Mouse (Mus musculus) hindbrain, embryonic 10.5 days (tissue): ENCODE measurements around the gene Slc15a1. TPM values are rescaled to one million over a fixed set of nuclear protein-coding genes. Genes with fewer than 3 reads are reported as not detected.

Experiments
- DNase-seq: peaks from one replicate; pipeline ENCODE4 v3.0.0-alpha.2; 2017; ENCODE audit warnings: low spot score
- H3K27ac ChIP-seq: fragments of 300-500 bp; sonication (generic); 2 replicates; pipeline ENCODE4 v1.5.1; 2016; ENCODE audit warnings: mild to moderate bottlenecking, moderate library complexity
- H3K27me3 ChIP-seq: fragments of 300-500 bp; sonication (generic); 2 replicates; pipeline ENCODE4 v1.6.1; 2016; ENCODE audit warnings: mild to moderate bottlenecking; ENCODE audit not compliant: poor library complexity, insufficient read depth, severe bottlenecking
- H3K36me3 ChIP-seq: fragments of 300-500 bp; sonication (generic); 2 replicates; pipeline ENCODE4 v1.6.1; 2016; ENCODE audit warnings: mild to moderate bottlenecking, moderate library complexity
- H3K4me1 ChIP-seq: fragments of 300-500 bp; sonication (generic); replicated peaks from 2 replicates; pipeline ENCODE4 v1.6.1; 2016; ENCODE audit warnings: mild to moderate bottlenecking
- H3K4me3 ChIP-seq: fragments of 300-500 bp; sonication (generic); 2 replicates; pipeline ENCODE4 v1.5.1; 2016; ENCODE audit warnings: mild to moderate bottlenecking, moderate library complexity
- H3K9me3 ChIP-seq: fragments of 300-500 bp; sonication (generic); 2 replicates; pipeline ENCODE4 v1.6.1; 2016; ENCODE audit warnings: mild to moderate bottlenecking, moderate library complexity
- WGBS: fragments of 180-500 bp; shearing (Covaris S2); methylation state at CpG from one replicate; pipeline ENCODE4 v1.1.7; 2016; 5-methylcytosine and 5-hydroxymethylcytosine counted together
- polyA plus RNA-seq: library from polyadenylated mRNA; unstranded; fragments of >200 nt; fragmentation: Nextera tagmentation; extraction: Ambion mirVana; gene quantifications from 2 replicates; pipeline ENCODE4 v1.2.1, GENCODE M21; 2016

The Slc15a1 gene
- polyA plus RNA-seq, 1 experiment from 2014 or later: 0.12 TPM

DNA sequence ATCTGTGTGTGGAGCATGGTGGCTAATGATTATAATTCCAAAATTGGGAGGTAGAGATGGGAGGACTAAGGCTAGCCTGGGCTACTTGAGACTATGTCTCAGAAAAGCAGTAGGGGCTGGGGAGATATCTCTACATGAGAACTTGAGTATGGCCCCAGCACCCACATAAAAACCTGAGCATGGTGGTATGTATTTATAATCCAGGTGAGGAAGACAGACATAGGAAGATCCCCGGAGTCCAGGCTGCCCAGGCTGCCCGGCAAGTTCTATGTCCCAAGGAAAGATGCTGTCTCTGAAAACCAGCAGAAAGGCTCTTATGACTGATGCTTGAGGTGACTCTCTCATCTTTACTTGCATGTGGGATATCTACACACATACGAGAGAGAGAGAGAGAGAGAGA, 68.6 kb downstream of the Slc15a1 start:
- Histone ChIP-seq H3K36me3 (no peaks in the 10 kb centered on the region), H3K27ac (no peak overlapping the region), H3K4me1 (no peaks in the 10 kb centered on the region; the same call in 1 of the 2 replicates), H3K9me3 (no peaks in the 10 kb centered on the region), H3K27me3 (no peaks in the 10 kb centered on the region), H3K4me3 (no peak overlapping the region)
- DNase-seq: no peak
- 91% methylated on average over 3 of the region's 3 CpGs for WGBS

DNA sequence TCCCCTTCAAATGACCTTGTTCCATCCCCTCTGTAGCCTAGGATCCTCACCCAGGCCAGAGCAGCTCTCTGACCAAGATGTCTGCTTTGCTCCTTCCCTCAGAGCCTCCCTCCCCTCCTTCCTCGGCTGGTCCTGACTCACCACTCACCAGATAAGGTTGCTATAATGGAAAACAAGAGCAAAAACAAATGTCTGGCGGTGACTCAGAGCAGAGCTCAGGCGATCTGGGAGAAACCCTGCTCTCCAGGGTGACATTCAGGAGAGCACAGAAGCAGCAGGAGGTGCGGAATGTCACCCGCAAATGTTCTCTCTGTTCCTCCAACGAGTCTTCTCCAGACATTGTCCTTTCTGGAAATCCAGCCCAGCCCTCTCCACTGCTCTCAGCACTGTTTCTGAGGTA, 69.3 kb downstream of the Slc15a1 start:
- no peak for DNase-seq

DNA sequence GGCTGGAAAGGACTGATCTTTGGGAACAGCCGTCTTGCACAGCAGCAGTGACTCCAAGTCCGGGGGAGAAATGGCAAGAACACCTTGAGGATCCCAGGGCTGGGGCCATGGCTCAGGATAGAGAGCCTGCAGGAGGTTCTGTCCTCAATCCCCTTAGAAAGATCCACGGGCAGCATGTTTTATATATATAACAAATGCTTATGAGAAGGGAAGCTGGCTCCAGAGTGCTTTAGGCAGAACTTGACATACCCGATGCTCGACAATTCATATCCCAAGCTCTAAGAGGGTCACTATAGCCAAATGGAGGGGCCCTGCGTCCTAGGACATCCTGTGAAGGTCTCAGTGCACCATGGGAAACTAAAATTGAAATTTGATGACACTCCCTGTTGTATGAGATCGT, 73.8 kb downstream of the Slc15a1 start:
- no peak overlapping the region for H3K27ac ChIP-seq
- no peaks in the 10 kb centered on the region for H3K4me1 ChIP-seq
- peaks cover 8% of the 10 kb centered on the region for H3K9me3 ChIP-seq
- no peaks in the 10 kb centered on the region for H3K36me3 ChIP-seq
- DNase-seq: no peak
- WGBS: 83% methylated on average over 7 of the region's 7 CpGs
- H3K4me3 ChIP-seq: no peak overlapping the region
- no peaks in the 10 kb centered on the region for H3K27me3 ChIP-seq

More for the DNA sequence above, 69.3 kb downstream of the Slc15a1 start:
- Histone ChIP-seq H3K27ac (no peak overlapping the region), H3K27me3 (no peaks in the 10 kb centered on the region), H3K4me3 (no peak overlapping the region), H3K4me1 (no peaks in the 10 kb centered on the region; the same call in 1 of the 2 replicates), H3K9me3 (no peaks in the 10 kb centered on the region), H3K36me3 (no peaks in the 10 kb centered on the region)
- WGBS: 47% methylated on average over 6 of the region's 6 CpGs

DNA sequence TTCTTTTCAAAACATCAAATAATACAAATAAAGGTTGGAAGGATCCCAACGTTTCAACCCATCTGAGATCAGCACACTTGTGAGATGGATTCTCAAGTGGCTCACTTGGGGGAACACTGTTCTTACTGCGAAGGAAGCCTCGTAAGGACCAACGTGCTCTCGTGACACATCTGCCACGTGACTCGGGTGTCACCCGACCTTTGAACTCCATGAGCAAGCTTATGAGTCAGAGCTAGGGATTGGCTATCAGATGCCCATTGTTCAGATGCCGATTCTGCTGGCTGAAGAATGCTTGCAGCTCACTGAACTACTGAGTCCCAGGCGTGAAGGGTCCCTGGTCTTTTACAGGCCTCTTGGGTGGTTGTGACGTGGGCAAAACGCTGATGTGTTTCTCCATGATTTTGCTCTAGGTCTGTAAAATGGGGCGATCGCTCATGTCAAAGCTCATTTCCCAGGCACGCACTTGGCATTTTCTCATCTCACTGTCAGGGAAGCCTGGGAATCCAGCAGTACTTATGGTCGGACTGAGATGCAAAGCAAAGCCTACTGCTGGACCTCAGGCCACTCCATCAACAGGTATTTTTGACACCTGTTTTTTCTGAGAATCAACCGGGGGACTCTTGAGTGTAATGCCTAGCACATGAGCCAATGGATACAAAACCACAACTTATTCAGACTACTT, 75.1 kb downstream of the Slc15a1 start:
- Histone ChIP-seq H3K27ac (no peak overlapping the region), H3K36me3 (no peaks in the 10 kb centered on the region), H3K27me3 (no peaks in the 10 kb centered on the region), H3K4me1 (no peaks in the 10 kb centered on the region), H3K4me3 (no peak overlapping the region), H3K9me3 (peaks cover 8% of the 10 kb centered on the region)
- DNase-seq: no peak
- WGBS: 85% methylated on average over 17 of the region's 17 CpGs

DNA sequence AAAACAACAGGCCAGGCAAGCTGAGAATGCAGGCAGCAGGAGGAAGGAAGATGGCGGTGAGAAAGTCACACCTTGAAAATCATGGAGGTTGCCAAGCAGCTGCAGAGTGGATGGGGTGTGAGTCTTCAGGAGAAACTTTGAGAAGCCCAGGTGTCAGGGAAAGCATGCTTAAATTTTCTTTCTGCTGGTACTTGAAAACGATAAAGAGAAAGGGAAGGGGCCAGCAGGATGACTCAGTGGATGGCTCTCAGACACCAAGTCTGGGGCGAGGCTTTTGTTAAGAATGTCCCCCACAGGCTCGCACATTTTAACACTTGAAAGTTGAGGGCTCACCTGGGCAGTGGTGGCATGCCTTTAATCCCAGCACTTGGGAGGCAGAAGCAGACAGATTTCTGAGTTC, 76.9 kb downstream of the Slc15a1 start:
- H3K27ac ChIP-seq: no peak overlapping the region
- 93% methylated on average over 4 of the region's 4 CpGs for WGBS
- no peak overlapping the region for H3K4me3 ChIP-seq
- H3K4me1 ChIP-seq: no peaks in the 10 kb centered on the region
- no peaks in the 10 kb centered on the region for H3K36me3 ChIP-seq
- H3K27me3 ChIP-seq: no peaks in the 10 kb centered on the region
- peaks cover 8% of the 10 kb centered on the region for H3K9me3 ChIP-seq
- DNase-seq: no peak

DNA sequence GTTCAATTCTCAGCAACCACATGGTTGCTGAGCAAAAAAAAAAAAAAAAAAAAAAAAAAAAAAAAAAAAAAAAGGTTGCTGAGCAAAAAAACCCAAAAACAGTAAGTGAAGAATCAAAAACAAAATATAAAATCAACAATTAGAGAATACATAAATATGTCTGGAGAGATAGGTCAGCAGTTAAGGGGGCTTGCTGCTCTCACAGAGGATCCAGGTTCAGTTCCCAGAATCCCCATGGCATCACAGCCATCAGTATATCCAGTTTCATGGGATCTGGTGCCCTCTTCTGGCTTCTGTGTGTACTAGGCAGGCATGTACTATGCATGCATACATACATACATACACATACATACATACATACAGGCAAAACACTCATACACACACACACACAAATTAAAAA, 78.3 kb downstream of the Slc15a1 start:
- no peaks in the 10 kb centered on the region for H3K4me1 ChIP-seq
- H3K9me3 ChIP-seq: peaks cover 8% of the 10 kb centered on the region
- H3K27me3 ChIP-seq: no peaks in the 10 kb centered on the region
- no peak overlapping the region for H3K4me3 ChIP-seq
- H3K27ac ChIP-seq: no peak overlapping the region
- no peak for DNase-seq
- no peaks in the 10 kb centered on the region for H3K36me3 ChIP-seq

DNA sequence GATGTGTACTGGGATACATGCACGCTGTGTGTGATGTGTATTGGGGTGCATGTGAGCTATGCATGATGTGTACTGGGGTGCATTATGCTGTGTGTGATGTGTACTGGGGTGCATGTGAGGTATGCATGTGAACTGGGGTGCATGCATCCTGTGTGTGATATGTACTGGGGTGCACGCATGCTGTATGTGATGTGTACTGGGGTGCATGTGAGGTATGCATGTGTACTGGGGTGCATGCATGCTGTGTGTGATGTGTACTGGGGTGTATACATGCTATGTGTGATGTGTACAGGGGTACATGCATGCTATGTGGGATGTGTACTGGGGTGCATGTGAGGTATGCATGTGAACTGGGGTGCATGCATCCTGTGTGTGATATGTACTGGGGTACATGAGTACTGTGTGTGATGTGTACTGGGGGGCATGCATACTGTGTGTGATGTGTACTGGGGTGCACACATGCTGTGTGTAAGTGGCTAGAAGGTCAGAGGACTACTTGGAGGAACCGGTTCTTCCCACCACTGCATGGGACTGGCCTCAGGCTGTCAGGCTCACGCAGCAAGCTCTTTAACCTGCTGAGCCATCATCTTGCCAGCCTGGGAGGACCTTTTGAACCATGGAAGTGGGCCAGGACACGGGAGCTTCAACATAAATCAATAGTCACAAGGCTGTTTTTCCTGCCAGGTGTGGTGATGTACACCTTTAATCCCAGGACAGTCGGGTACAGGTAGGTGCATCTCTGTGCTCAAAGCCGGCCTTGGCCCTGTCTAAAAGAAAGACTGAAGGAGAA, 79.9 kb downstream of the Slc15a1 start:
- no peaks in the 10 kb centered on the region for H3K4me1 ChIP-seq
- H3K9me3 ChIP-seq: peaks cover 14% of the 10 kb centered on the region
- H3K4me3 ChIP-seq: no peak overlapping the region
- 85% methylated on average over 7 of the region's 7 CpGs for WGBS
- no peak overlapping the region for H3K27ac ChIP-seq
- DNase-seq: no peak
- no peaks in the 10 kb centered on the region for H3K27me3 ChIP-seq
- no peaks in the 10 kb centered on the region for H3K36me3 ChIP-seq

DNA sequence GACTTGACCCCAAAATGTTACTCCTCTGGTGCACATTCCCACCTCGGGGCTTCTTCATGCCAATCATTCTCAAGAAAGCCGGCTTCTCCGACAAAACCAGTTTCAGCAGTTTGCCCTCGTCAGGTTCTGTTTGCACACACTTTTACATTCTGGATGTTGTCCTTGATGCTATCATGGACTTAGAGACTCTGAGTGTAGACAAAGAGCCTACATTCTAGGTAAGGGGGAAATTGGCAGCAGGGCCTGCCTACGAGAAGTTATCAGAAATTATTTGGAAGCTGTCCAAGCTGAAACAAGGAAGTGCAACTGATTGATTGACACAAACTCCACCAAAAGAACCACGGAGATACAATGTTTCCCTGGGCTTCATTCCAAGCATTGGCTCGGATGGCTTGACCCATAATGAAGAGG, 81.7 kb downstream of the Slc15a1 start:
- H3K27me3 ChIP-seq: no peaks in the 10 kb centered on the region
- no peak overlapping the region for H3K27ac ChIP-seq
- H3K4me1 ChIP-seq: no peaks in the 10 kb centered on the region
- 72% methylated on average over 7 of the region's 7 CpGs for WGBS
- H3K36me3 ChIP-seq: no peaks in the 10 kb centered on the region
- no peak overlapping the region for H3K4me3 ChIP-seq
- peaks cover 13% of the 10 kb centered on the region for H3K9me3 ChIP-seq
- DNase-seq: no peak

DNA sequence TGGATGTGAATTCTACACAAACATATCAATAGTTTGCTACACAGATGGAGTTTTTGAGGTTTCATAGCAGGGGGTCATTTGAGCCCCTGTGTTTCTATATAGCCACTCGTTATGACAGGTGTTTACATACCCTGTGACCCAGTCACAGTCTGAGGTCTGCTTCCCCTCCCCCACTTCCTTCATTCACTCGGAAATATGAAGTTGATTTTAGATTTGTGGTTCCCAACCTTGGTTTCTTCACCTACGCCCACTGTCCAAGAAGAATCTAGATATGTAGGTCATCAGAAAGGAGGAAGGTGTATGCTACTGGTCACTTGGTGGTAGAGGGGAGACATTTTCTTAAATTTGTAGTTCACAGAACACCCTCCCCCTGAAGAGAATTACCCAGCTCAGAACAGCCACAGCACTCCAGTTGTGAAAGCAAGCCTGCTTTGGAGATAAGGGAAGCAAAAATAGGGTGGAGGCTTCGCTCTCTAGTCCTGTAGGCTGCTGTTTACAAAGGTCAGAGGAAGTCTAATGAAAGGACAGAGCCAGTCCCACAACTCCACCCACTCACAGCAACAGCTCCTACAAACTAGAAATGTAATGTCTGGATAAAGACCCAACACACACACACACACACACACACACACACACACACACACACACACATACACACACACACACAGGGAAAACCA, 82.2 kb downstream of the Slc15a1 start:
- no peak overlapping the region for H3K4me3 ChIP-seq
- H3K27me3 ChIP-seq: no peaks in the 10 kb centered on the region
- 69% methylated on average over 4 of the region's 4 CpGs for WGBS

DNA sequence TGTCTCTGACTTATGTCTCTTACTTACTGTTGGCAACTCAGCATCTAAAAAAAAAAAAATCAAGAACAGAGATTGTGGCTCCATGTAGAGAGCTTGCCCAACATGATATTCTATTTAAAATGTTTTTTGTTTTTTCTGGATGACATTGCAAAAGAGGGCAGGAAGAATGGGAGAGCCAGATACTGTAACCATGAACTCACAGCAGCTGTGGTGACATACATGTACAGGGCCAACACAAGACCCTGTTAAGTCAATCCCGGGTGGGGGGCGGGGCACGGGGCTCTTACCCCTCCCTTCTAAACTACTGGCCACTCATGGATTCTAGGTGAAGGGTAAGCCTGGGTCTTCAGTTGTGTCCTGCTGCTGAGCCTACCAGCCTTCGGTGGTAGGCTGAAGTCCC, 83.1 kb downstream of the Slc15a1 start:
- 88% methylated on average over 4 of the region's 4 CpGs for WGBS
- no peak overlapping the region for H3K4me3 ChIP-seq
- H3K4me1 ChIP-seq: no peaks in the 10 kb centered on the region
- H3K36me3 ChIP-seq: no peaks in the 10 kb centered on the region
- H3K27me3 ChIP-seq: no peaks in the 10 kb centered on the region
- no peak overlapping the region for H3K27ac ChIP-seq
- no peak for DNase-seq
- peaks cover 6% of the 10 kb centered on the region; the same call in 1 of the 2 replicates for H3K9me3 ChIP-seq

More for the DNA sequence above, 82.2 kb downstream of the Slc15a1 start:
- no peaks in the 10 kb centered on the region for H3K36me3 ChIP-seq
- DNase-seq: no peak
- H3K27ac ChIP-seq: no peak overlapping the region
- H3K4me1 ChIP-seq: no peaks in the 10 kb centered on the region
- H3K9me3 ChIP-seq: peaks cover 7% of the 10 kb centered on the region; the same call in 1 of the 2 replicates

DNA sequence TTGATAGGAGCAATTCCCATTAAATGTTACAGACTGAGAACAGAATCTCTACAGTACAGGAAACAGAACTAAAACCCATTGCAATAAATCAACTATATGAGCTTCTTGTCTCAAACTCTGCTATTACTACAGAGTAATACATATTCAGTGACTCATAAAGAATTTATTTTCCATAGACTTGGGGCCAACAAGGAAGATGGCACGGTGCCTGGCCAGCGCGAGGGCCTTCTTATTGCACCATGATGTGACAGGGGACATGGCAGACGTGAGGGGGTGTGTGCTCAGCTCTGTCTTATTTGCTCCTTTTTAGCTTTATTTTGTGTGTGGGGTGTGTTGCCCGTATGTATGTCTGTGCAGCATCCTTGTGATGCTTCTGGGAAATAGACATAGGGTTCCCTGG, 87.5 kb downstream of the Slc15a1 start:
- DNase-seq: no peak
- no peaks in the 10 kb centered on the region for H3K36me3 ChIP-seq
- no peak overlapping the region for H3K27ac ChIP-seq
- 88% methylated on average over 5 of the region's 5 CpGs for WGBS
- peaks cover 6% of the 10 kb centered on the region; the same call in 1 of the 2 replicates for H3K9me3 ChIP-seq
- H3K27me3 ChIP-seq: no peaks in the 10 kb centered on the region
- H3K4me3 ChIP-seq: no peak overlapping the region
- H3K4me1 ChIP-seq: no peaks in the 10 kb centered on the region

DNA sequence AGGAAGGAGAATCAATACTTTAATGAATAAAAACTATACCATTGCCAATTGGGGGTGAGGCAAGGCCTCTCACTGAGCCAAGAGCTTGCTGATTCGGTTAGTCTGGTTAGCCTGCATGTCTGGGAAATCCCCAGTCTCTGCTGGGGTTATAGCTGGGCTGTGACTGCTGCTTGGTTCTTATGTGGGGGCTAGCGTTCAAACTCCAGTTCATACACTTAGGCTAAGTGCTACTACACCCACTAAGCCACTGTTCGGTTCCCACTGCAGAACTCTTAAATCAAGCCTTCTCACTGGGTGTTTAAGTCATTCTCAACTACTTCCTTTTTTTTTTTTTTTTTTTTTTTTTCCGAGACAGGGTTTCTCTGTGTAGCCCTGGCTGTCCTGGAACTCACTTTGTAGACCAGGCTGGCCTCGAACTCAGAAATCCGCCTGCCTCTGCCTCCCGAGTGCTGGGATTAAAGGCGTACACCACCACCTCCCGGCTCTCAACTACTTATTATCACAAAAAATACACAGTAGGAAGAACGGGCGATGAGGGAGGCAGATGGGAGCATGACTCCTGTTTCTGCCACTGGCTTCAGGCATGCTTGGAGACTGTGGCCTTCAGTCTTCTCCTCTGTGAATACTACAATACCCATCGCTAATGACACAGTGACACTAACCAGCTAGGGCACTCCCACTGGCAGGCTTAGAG, 88.3 kb downstream of the Slc15a1 start:
- H3K27me3 ChIP-seq: no peaks in the 10 kb centered on the region
- DNase-seq: no peak
- no peaks in the 10 kb centered on the region for H3K36me3 ChIP-seq
- WGBS: 89% methylated on average over 11 of the region's 12 CpGs
- H3K27ac ChIP-seq: no peak overlapping the region
- H3K4me3 ChIP-seq: no peak overlapping the region
- peaks cover 6% of the 10 kb centered on the region; the same call in 1 of the 2 replicates for H3K9me3 ChIP-seq
- H3K4me1 ChIP-seq: no peaks in the 10 kb centered on the region
